Mouse (Mus musculus): ENCODE measurements around the gene Unc93a.
"Not testable (repeated sequence)": the region's sequence is repeated elsewhere in the genome, so short reads cannot be mapped to it uniquely, and the experiment has no call there.

DNA sequence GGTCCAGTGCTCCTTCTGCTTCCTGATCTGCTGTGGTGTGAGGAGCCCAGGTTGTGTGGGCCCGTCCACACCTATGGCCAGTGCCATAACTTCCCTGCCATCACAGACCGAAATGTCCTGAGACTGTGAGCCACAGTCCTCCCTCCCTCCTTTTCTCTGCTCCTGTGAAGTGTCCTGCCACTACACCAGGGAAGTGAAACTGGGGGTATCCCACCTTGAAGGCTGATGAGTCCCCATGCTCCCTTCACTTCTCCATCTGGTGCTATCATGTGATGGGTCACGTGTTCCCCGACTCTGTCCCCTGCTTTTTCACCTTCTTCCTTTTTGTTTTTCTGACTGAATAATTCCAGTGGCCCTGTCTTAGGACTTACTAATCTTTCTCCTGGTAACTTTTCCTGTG is 38.6 kb downstream of the Unc93a start:
- TF ChIP-seq CTCF (IDR thresholded peaks at IDR 0.05; ENCODE audit: extremely low read depth, insufficient read length, insufficient replicate concordance, low read depth, low read length); POLR2A (IDR thresholded peaks at IDR 0.05; ENCODE audit: low read depth, low read length): not testable (repeated sequence)
